Mouse (Mus musculus) large intestine, adult 2 months (tissue): ENCODE measurements around the gene Bcr. TPM values are rescaled to one million over a fixed set of nuclear protein-coding genes. Genes with fewer than 3 reads are reported as not detected.

Source experiments
- DNase-seq: peaks from one replicate; pipeline ENCODE4 v3.0.0-alpha.2; 2012; ENCODE audit warnings: low read depth, low spot score
- WGBS: fragments of 180-500 bp; shearing (Covaris S2); methylation state at CpG from one replicate; pipeline ENCODE4 v1.1.7; 2018; 5-methylcytosine and 5-hydroxymethylcytosine counted together
- polyA plus RNA-seq: library from polyadenylated mRNA; depleted of rRNA; stranded (reverse); fragments of >200 nt; gene quantifications from 2 replicates; pipeline ENCODE4 v1.2.3, GENCODE M21; 2012

Gene Bcr
- polyA plus RNA-seq, 1 experiment = 29.2 TPM

DNA sequence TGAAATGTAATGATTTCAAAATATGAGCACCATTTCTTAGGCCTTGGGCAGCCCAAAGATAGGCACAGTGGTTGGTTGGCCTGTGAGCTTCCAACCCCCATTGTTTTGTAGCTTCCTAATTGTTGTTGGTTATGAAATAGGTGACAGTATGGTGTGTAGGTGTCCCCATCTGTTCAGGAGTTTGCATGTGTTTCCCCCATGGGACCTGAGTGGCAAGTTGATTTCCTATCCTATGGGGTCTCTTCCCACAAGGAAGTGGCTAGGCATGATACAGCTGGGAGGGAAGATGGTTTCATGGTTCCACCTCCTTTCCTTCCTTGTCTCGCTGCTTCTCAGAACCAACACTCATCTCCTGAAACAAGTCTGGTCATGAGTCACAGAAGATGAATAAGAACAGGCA lies 24.9 kb downstream of the Bcr start:
- WGBS = 80% methylated on average over 1 of the region's 1 CpGs
- no peak for DNase-seq

DNA sequence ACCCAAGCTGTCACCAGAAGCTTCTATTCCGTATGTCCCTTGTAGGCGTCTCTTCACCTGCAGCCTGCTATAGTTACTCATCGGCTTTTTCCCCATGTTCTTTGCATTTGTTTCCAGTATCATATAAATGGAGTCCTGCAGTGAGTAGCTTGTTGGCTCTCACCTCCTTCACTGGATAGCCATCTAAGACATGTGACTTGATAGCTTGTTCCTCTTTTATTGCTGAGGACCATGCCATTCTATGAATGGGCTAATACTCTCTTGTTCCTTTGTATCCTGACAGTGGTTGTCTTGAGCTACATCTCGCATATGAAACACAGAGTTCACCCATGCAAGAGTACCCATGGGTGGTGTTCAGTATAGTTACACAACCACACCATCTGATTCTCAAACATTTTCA lies 28.1 kb downstream of the Bcr start:
- DNase-seq = no peak
- 94% methylated on average over 4 of the region's 4 CpGs for WGBS

DNA sequence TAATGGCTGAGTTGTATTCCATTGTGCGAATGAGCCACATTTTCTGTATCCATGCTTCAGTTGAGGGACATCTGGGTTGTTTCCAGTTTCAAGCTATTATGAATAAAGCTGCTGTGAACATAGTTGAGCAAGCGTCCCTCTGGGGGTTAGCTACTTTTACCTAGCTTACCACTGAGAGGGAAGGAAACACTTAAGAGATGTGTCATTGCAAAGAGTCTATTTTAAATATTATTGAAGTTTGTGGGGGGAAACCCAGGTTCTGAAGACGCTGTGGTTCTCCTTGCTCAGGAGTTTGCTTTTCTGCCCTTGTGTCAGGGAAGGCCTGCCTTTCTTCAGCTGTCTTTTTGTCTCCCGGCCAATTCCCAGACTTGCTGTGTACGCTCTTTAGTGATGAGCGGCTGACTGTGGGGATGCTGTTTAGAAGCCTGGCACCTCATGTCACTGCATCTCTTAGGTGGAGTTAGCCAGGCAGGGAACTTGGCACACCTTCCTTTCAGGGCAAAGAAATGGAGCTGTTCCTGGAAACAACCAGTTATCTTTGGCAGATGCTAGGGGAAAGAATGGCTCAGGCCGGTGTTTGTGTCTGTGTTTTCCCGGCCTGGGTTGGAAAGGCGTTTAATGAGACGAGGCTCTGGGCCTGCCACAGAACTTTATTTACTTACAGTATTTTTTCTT lies 31.2 kb downstream of the Bcr start:
- WGBS = 63% methylated on average over 10 of the region's 10 CpGs
- no peak for DNase-seq

DNA sequence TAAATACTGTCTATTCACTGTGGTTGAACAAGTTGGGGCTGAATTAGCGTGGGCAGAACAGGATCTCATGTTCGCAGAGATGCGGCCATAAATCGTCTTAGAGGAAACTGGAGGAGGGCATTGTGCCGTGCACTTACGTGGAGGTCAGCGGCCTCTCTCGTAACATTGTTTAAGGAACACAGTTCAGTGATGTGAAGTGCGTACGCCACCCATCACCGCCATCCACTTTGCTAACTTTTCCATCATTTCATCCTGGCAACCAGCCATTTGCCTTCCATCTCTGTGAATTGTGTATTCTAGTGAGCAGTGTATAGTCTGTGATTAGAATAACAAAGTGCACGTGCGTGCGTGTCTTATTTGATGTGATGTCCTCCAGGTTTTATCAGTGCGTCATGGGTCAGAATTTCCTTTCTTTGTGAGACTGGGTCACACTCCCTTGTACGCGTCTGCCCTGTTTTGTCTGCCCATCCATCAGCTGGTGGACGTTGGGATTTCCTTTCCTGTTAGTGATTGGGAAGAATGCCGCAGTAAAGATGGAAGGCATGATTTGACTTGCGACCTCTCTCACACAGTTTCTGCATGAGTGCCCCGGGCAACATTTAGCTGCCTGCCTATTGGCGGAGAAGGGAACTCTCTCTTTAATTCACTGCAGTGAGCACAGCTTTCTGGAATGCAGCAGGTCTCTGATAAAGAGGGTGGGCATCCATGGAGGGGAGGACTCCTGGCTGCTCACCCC lies 33.0 kb downstream of the Bcr start:
- WGBS = 74% methylated on average over 22 of the region's 22 CpGs
- no peak for DNase-seq

DNA sequence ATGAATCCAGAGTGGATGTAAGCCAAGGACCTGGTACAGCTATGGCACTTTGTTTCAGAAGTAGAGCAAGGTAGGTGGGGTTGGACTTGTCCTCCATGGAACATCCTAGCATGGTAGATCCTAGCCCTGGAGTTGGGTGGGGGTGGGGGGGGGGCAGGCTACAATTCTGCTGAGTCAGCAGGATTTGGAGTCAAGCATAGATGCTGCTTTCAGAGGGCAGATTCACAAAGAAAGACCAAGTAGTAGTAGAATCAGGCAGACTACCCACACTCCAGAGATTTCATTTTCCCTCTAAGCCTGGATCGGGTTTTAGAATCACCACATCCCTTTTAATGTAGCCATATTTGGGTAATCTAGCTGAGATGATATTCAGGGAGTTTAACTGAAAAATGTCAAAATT lies 33.9 kb downstream of the Bcr start:
- no peak for DNase-seq
- 100% methylated on average over 1 of the region's 1 CpGs for WGBS

DNA sequence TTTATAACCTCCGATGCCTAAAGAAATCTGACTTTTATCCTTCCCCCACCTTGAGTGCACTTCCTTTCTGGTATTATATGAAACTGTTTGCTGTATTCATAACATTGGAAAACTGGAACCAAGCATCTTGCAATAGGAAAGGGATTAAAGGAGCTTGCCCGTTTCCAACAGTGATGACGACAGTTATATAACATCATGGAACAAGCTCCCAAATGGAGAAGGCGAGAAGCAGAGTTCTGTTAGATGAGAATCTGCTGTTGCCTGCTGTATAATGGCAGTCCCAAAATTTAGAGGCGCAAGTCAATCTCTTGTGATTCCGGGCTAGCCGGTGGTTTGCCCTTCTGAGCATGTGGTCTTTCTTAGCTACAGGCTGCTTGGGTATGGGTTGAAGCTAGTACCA lies 34.8 kb downstream of the Bcr start:
- WGBS = 95% methylated on average over 7 of the region's 7 CpGs

DNA sequence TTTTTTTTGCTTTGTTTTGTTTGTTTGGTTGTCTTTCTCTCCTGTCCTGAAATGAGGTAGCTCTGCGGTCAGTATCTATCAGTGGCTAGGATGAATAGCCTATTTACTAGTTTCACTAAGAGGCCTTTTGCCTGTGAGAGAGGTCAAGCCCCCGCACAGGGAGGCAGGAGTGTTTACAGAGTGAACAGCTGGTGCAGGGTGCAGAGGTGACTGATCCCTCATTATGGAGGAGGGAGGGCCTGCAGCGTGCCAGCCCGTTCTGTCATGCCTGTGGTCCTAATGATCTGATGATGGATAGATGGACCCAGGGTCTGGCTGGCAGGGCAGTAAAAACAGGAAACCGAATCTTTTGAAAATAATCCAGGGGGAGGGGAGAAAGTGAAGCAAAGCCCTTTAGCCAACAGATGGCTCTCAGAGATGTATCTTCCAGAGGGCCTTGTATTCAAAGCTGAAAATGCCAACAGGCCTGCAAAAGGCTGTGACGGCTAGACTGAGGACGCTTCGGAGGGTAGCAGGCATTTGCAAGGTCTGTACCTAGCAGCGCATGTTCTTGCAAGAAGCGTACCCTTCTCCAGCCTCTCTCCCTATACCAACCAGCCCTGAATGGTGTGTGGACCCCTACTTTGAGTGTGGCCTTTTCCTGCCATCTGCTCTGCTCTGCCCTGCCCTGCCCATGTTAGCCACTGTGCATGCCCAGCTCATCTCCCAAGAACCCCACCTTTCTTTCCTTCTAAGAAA lies 38.2 kb downstream of the Bcr start:
- 63% methylated on average over 10 of the region's 10 CpGs for WGBS
- no peak for DNase-seq

More for the DNA sequence above, 34.8 kb downstream of the Bcr start:
- DNase-seq = no peak

DNA sequence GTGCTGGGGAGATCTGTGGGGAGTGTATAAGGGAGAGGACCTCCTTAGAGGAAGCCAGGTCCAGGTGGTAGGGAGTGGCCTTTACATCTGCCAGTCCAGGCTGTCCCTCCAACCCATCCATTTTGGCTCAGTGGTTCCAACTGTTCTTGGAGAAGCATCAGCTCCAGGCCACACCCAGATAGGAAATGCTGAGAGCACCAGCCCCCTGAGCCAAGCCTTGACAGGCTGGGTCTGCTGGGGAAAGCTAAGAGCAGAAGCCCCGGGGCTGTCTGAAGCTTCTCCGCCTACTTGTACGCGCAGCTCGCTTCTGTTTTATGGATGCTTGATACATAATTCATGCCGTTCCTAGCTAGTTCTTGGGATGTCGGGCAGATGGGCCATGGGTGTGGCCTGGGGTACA lies 39.9 kb downstream of the Bcr start:
- WGBS = 55% methylated on average over 7 of the region's 7 CpGs
- DNase-seq = no peak

DNA sequence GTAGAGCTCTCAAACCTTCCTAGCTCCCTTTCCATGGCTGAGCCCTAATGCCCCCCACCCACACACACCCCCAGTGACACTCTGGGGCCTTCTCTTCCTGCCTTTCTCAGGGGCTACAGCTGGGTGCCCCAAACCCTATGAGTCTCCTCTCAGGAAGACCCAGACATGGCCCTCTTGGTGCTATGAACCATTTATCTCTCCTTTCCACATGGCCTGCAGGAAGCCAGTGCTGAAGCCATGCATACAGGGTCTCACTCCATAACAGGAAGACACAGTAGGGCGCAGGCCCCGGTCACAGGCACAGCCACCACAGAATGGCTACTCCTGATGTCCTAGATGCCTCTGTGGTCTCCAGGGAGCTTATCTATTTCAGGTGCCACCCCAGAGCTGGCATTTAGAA lies 43.1 kb downstream of the Bcr start:
- no peak for DNase-seq
- 83% methylated on average over 2 of the region's 2 CpGs for WGBS

DNA sequence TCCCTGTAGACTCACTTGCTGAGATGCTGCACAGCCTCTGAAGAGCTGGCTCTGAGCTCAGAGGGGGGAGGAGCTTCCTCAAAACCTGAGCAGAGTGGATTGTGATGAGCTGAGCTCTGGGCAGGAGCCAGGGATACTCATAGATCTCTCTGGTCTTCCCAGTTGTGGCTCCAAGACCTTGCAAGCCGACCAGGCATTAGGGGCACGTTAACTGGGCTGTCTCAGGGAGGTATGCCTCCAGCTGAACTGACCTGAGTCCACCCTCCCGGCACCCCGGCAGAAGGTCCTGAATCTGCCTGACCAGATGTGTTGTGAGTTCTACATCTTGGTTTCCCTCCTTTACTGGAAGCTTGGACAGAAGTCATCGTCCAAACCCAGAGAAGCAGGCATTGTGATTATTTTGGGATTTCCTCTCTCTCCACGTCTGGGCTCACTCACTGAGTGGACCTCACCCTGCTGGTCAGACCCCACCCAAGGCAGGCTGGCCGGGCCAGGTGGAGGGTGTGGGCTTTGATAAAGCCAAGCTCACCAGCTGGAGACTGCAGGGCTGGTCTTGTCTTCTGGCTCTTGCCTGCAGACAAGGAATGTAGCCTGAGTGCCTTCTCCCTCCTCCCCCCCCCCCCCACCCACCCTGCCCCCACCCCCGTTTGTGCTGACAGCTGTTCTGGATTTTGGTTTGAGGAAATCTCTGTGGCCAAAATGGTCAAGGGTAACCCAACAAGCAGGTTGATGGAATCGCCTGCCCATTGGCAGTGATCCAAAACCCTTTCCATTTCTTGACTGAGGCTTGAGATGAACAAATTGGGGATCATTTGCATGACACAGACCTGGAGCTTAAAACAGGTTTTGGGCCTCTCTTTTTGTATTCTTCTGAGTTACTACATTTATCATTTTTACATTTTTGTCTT lies 44.1 kb downstream of the Bcr start:
- no peak for DNase-seq
- WGBS = 33% methylated on average over 9 of the region's 9 CpGs

DNA sequence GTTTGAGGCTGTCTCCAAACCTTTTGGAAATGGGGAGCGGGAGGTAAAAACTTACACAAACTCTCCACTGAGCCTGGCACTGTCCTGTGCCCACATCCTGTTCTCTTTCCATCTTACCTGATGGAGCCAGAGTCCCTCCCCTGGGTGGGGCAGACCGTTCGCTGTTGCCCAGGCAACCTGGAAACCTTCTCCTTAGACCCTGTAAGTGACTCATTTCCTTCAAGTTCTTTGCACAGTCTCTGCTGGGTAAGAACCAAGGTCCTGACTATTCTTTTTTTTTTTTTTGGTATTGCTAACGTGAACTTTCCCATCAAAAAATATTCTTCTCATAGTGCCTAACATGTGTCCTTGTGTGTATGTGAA lies 44.7 kb downstream of the Bcr start:
- no peak for DNase-seq
- WGBS = 38% methylated on average over 4 of the region's 4 CpGs

DNA sequence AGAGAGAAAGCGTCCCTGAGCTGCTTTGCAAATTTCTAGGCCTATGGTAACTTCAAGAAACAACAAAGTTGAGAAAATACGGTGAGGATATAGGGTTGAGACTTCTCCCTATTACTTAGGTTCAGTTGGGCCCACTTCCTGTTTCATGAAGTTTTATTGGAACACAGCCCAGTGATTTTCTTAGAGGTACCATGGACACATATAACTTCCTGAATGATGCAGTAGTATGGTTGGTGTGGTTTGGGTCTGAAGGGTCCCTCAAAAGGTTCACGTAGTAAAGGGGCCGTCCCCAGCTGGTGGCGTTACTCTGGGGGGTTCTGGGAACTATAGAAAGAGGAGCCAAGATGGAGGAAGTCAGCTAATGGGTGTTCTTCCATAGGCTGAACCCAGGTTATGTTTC lies 45.3 kb downstream of the Bcr start:
- DNase-seq = no peak
- whole genome bisulfite sequencing = 85% methylated on average over 5 of the region's 5 CpGs

DNA sequence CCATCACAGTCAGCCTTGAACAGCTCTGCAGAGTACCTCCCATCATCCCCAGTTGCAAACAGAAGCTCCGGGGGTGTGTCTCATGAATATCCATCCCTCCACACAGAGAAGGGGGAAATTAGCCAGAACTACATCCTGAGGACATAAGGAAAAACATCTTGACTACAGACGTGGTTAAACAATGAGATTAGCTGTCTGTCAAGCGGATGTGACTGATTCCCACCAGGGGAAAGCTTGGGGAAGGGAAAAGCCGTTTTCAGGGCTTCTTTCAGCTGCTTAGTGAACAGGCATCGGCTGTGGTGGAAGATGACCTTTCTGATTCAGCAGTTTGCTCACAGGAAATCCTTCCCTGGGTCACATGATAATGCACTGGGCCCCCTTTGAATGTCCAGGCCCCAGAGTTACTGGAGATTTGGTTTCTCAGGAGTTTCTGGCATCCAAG lies 46.6 kb downstream of the Bcr start:
- WGBS = 55% methylated on average over 5 of the region's 5 CpGs
- no peak for DNase-seq

DNA sequence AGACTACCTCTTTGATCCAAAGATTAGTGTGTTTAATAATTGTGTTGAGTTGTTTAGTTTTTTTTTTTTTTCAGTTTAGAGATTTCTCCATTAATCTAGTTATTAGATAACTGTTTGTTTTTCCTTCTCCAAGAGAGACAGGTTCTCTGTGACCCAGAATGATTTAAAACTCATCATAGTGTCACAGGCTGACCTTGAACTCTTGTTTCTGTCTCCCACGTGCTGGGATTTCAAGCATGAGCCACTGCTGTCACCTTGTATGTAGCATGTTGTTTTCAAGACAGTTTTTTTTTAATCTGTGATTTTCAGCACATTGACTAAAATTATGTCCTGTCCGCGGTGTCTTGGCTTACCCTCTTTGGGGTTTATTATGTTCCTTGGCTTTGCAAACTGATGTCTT lies 47.7 kb downstream of the Bcr start:
- no peak for DNase-seq
- WGBS = 74% methylated on average over 3 of the region's 3 CpGs

DNA sequence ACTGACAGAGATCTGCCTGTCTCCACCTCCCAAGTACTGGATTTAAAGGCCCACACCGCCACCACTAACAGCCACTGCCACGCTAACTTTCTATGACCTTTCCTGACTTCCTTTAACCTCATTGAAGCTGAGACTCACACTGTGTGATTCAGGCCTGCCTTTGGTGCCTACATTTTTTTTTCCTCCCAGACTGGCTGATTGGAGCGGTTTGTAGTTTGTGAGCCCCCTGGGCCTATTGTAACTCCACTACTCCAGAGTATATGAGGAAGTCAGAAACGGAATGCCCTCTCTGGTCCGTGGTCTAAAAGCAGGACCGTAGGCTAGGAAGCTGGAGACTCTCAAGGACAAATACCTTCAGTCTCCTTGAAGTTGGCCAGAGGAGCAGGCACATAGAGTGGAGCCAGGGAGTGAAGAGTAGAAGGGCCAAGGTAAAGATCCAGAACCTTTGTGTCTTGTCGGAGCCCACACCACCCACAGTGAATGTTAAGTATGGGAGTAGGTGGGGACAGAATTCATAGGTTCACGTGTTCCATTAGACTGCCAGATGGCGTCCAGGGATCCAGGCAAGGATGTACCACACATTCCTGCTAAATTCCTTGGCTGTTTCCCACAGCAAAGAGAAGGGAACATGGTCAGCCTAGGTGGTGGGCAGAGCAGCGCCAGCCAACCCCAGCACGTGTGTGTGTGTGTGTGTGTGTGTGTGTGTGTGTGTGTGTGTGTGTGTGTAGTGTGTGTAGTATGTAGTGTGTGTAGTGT lies 51.2 kb downstream of the Bcr start:
- DNase-seq = no peak
- 81% methylated on average over 11 of the region's 11 CpGs for WGBS

DNA sequence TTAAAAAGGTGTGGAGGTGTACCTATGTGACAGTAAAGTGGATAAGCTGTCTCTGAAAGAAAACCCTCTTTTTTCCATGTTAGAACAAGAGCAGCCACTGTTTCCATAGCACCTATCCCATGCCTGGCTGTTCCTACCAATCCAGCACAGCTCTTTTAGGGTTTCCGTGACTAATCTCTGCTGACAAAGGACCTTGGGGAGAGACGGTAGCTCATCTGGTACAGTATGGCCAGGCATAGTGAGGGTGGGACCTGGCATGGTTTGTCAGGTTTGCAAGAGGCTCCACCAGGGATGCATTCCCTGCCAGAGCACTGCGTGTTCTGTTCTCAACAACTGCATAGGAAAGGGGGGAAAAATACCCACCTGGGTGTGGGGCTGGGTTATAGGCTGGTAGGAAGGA lies 52.0 kb downstream of the Bcr start:
- WGBS = 88% methylated on average over 3 of the region's 3 CpGs
- no peak for DNase-seq

DNA sequence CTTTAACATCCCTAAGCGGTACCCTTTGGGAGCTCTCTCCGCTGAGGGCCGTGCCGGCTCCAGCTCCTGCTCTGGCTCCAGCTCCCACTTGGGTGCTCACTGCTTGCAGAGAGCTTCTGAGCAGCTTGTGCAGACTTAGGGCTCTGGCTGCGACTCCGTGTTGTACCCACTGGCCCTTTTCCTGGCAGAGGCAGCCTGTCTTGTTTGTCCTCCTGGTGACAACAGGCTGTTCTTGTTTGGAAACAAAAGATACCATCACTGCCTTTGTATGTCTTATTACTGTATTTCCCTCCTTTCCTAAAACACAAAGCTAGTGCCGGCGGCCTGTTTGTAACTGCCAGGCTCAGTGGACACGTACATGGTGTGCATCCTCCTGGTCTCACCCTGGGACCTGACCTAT lies 53.2 kb downstream of the Bcr start:
- 93% methylated on average over 9 of the region's 9 CpGs for WGBS
- DNase-seq = no peak

DNA sequence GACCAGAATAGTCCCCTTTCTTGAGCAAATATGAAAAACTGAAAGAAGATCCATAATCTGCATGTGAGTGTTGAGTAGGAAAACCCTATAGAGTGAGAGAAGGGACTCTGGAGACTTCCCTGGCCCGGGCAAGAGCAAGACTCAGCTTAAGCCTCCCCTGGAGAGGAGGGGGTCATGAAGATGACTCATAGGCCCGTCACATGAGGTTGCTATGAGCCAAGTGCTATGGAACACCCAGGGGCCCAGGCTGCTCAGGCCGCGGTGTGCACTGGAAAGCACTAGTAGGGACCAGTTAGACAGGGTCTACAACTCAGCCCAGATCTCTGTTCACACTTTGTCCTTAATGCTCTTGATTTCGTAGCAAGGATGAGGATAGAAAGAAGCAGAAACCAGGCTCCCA lies 54.8 kb downstream of the Bcr start:
- WGBS = 60% methylated on average over 5 of the region's 5 CpGs
- no peak for DNase-seq

DNA sequence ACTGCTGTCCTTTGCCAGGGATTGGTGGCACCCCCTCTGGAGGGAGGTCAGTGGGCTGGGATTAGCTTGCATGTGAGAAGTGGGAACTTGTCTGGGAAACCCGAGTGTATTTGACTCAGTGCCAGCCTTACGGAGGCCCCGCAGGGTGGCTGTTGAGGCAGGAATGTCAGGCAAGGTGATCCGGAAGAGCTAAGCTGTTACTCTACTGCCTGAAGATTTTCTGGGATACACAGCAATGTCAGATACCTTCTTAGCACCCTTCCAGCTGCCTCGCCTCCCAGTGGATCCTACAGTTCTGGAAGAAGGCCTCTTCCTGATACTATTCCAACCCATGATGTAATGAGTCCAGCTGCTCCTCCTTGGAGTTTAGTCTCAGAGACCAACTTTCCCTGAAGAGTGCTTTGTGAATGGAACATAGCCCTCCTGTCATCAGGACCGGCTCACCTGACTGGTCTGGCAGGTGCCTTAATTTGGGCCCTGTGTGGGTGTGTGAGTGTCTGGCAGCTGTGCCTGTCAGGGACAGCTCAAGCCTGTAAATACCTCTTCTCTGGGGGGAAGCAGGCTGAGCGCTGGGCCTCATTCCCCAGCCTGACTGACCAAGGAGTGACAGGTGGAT lies 56.6 kb downstream of the Bcr start:
- DNase-seq = no peak
- 30% methylated on average over 7 of the region's 7 CpGs for WGBS
